Comparison of ENCODE assay signal across 9 mouse cellular contexts in the genomic region with DNA sequence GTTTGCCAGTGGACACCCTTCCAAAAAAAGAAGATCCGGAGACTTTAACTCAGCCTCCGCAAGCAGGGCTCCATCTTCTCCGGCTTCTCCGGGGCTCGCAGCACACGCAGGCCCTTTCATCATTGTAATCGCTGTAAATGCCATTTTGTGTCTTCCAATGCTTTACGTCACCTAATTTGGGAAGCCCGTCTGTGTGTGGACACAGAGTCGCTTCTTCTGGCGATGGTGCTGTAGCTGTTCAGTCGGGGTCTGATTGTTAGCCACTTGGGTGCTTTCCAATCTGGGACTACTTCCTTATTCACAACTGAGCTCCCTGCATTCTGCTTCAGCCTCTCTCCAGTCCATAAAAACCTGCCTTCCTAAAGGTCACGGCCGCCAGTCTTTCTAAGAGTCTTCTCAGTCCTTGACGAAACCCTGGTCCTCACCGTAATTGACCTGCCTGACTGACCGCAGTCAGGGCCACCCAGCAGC. TPM values are rescaled to one million over a fixed set of nuclear protein-coding genes. Genes with fewer than 3 reads are reported as not detected.
DNase-seq lines count a peak whose midpoint lies in the region; ATAC-seq and TF ChIP-seq lines count a peak whose summit lies in the region.
"Had no signal": no experiment of that assay in that cellular context is flagged by ENCODE, and none has a peak within 500 bp of the region (broad histone marks: within the 10 kb centered on the region; RNA-seq: fewer than 3 reads in every experiment).

No protein-coding gene starts in this region.

- H3K4me3 ChIP-seq in gastrocnemius, adult 2 months = peak overlapping the region; percentile 62
- no peak overlapping the region for H3K4me3 ChIP-seq in thymus, adult 2 months (ENCODE audit: control insufficient read depth, insufficient read depth, low read length)
- H3K4me3 ChIP-seq in liver, embryonic 11.5 days (ENCODE audit: low read depth, low read length) = no peak overlapping the region

- intact Hi-C loops in gastrocnemius, adult 2 months (cut with DNase I) = no loop called here

- H3K27me3 ChIP-seq in thymus, adult 2 months (ENCODE audit: control insufficient read depth, insufficient read depth, low read length) = no peaks in the 10 kb centered on the region
- no peaks in the 10 kb centered on the region for H3K27me3 ChIP-seq in liver, embryonic 11.5 days (replicated peaks; ENCODE audit: control insufficient read depth, insufficient read depth, low read length)

- no peaks in the 10 kb centered on the region for H3K9me3 ChIP-seq in liver, embryonic 11.5 days (ENCODE audit: control insufficient read depth, low read length)

- no peak for TF ChIP-seq CTCF in gastrocnemius, adult 2 months (IDR thresholded peaks at IDR 0.05)
- TF ChIP-seq CTCF in thymus, adult 2 months (IDR thresholded peaks at IDR 0.05; ENCODE audit: borderline replicate concordance, control insufficient read depth, extremely low read depth, insufficient read depth, low read length, poor library complexity) = no peak

- H3K9ac ChIP-seq in liver, embryonic 11.5 days (ENCODE audit: low read depth, low read length) = no peak overlapping the region

- H3K27ac ChIP-seq in gastrocnemius, adult 2 months = peak overlapping the region; percentile 41; the same call in 1 of the 2 replicates
- no peak overlapping the region for H3K27ac ChIP-seq in thymus, adult 2 months (ENCODE audit: control insufficient read depth, insufficient read depth, low read length)
- no peak overlapping the region for H3K27ac ChIP-seq in liver, embryonic 11.5 days (ENCODE audit: low read depth, low read length)

- 0 out of 2 replicates have a peak, but pooled peaks have one; percentile 16 for TF ChIP-seq POLR2A in thymus, adult 2 months (IDR thresholded peaks at IDR 0.05; ENCODE audit: control insufficient read depth, extremely low read depth, insufficient read depth, low read length, poor library complexity)

- no peak overlapping the region for H3K4me2 ChIP-seq in liver, embryonic 11.5 days

- 93% methylated on average over 17 of the region's 17 CpGs for WGBS in thymus, adult 2 months
- 83% methylated on average over 17 of the region's 17 CpGs for WGBS in liver, embryonic 11.5 days

- no peak for ATAC-seq in liver, embryonic 11.5 days (replicated peaks; ENCODE audit: low FRiP score)
- ATAC-seq: CD4-positive, CD25-positive, alpha-beta regulatory T cell, adult 4 months had no signal

- H3K36me3 ChIP-seq in thymus, adult 2 months (ENCODE audit: control insufficient read depth, insufficient read depth, low read length) = peaks cover 36% of the 10 kb centered on the region
- H3K36me3 ChIP-seq in liver, embryonic 11.5 days (ENCODE audit: control insufficient read depth, insufficient read depth, low read length) = no peaks in the 10 kb centered on the region

- no peak for DNase-seq in gastrocnemius, adult 2 months
- DNase-seq in gastrocnemius, adult 8-10 months (ENCODE audit: low spot score in 2 of 2) = no peak
- no peak for DNase-seq in thymus, adult 2 months
- DNase-seq in thymus, adult 18-20 months = no peak
- peak; percentile 12 to 28 for DNase-seq in layer of hippocampus, postnatal 36 days
- peak; percentile 74 for DNase-seq in telencephalon, adult 2 months (ENCODE audit: low read depth, low spot score)
- no peak for DNase-seq in liver, embryonic 11.5 days (ENCODE audit: low spot score)
- no peak for DNase-seq in natural killer cell, adult 2 months (ENCODE audit: low spot score in 2 of 2)

- peaks cover 58% of the 10 kb centered on the region for H3K4me1 ChIP-seq in thymus, adult 2 months (replicated peaks; ENCODE audit: control insufficient read depth, insufficient read depth, low read length)
- peaks cover 7% of the 10 kb centered on the region for H3K4me1 ChIP-seq in liver, embryonic 11.5 days (replicated peaks; ENCODE audit: control insufficient read depth, insufficient read depth, low read length)

RNA-seq across cellular contexts. Expression of a gene that starts 41.0 kb away (rescaled TPM):
- total RNA-seq in gastrocnemius, adult 2 months (2021) = 10 to 100 TPM; 18.7 to 25.8 TPM
- 10 to 100 TPM; 12.2 to 19.2 (median 16.1) TPM for total RNA-seq in gastrocnemius, adult 8-10 months (2022)
- 1,622 and 2,069 TPM in 2 replicates for polyA plus RNA-seq in thymus, adult 2 months (2012; rRNA removed)
- 10 to 100 TPM; 35.2 to 44.3 TPM for total RNA-seq in layer of hippocampus, postnatal 36 days (2021)
- 525 and 530 TPM in 2 replicates for polyA plus RNA-seq in liver, embryonic 11.5 days (2014; fragmentation: Nextera tagmentation; extraction: Ambion mirVana)

RNA-seq across cellular contexts. Expression of a gene that starts 43.8 kb away (rescaled TPM):
- 10 to 100 TPM; 13.0 to 14.1 TPM for total RNA-seq in gastrocnemius, adult 2 months (2021)
- 10 to 100 TPM; 10.0 to 12.6 (median 11.2) TPM for total RNA-seq in gastrocnemius, adult 8-10 months (2022)
- 68.2 and 74.3 TPM in 2 replicates for polyA plus RNA-seq in thymus, adult 2 months (2012; rRNA removed)
- 10 to 100 TPM; 20.9 to 22.3 TPM for total RNA-seq in layer of hippocampus, postnatal 36 days (2021)
- 20.7 and 21.3 TPM in 2 replicates for polyA plus RNA-seq in liver, embryonic 11.5 days (2014; fragmentation: Nextera tagmentation; extraction: Ambion mirVana)

Comparison
In these comparisons a context has a peak if more than half of its experiments do, and no peak if none do; other contexts are left out.
1. DNase-seq: peak in layer of hippocampus, postnatal 36 days (2 of 2) and telencephalon, adult 2 months (single experiment); none in gastrocnemius, adult 2 months (single experiment), gastrocnemius, adult 8-10 months (0 of 2), thymus, adult 2 months (single experiment), thymus, adult 18-20 months (0 of 2), liver, embryonic 11.5 days (single experiment) and natural killer cell, adult 2 months (0 of 2).